Mouse (Mus musculus) E14TG2a.4 (cell line): ENCODE data around the gene Rho.

Experiments used
- H3K27me3 ChIP-seq: 2 replicates; pipeline ENCODE4 v1.6.1; 2014; ENCODE audit warnings: low read length, control low read depth; ENCODE audit not compliant: insufficient read depth
- H3K36me3 ChIP-seq: 2 replicates; pipeline ENCODE4 v1.6.1; 2014; ENCODE audit warnings: low read length, control low read depth; ENCODE audit not compliant: insufficient read depth
- H3K4me1 ChIP-seq: replicated peaks from 2 replicates; pipeline ENCODE4 v1.6.1; 2014; ENCODE audit warnings: low read depth, low read length, control low read depth
- H3K4me3 ChIP-seq: replicated peaks from 2 replicates; pipeline ENCODE4 v1.5.1; 2014; ENCODE audit warnings: mild to moderate bottlenecking, low read length
- H3K9me3 ChIP-seq: 2 replicates; pipeline ENCODE4 v1.6.1; 2014; ENCODE audit warnings: low read length, control low read depth
- CTCF ChIP-seq: conservative IDR thresholded peaks from 2 replicates; pipeline ENCODE4 v1.5.1; 2014; ENCODE audit warnings: low read length
- NANOG ChIP-seq: IDR thresholded peaks from 2 replicates; pipeline ENCODE4 v1.6.1; 2014; ENCODE audit warnings: borderline replicate concordance, low read length, mixed read lengths
- POU5F1 ChIP-seq: IDR thresholded peaks from 2 replicates; pipeline ENCODE4 v1.6.1; 2014; ENCODE audit warnings: low read length, borderline replicate concordance

Gene Rho

DNA sequence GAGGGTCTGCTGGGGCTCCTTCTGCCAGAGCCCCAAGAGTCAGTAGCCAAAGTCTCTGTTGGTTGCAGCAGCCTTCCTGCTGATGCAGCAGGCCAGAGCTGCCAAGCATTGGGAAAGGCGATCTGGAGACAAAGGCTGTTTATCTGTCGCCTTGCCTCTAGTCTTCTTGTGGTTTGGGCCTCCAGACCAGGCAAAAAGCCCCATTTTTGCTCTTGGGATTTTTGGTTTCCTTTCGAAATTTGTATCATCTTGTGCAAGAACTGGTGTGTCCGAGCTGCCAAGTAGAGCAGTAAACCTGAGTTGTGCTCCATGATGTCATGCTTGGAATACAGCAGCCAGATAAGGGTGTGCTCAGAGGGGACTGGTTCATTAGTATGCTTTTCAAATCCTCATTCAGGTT lies 34.4 kb upstream of the Rho start:
- H3K27me3 ChIP-seq = no peaks in the 10 kb centered on the region
- H3K36me3 ChIP-seq = peaks cover 67% of the 10 kb centered on the region
- H3K9me3 ChIP-seq = no peaks in the 10 kb centered on the region
- no peak overlapping the region for H3K4me3 ChIP-seq
- H3K4me1 ChIP-seq = no peaks in the 10 kb centered on the region
- TF ChIP-seq POU5F1 = no peak

- Histone ChIP-seq H3K9me3 (no peaks in the 10 kb centered on the region), H3K27me3 (no peaks in the 10 kb centered on the region)
- no peak for TF ChIP-seq CTCF
- TF ChIP-seq POU5F1 = no peak
- no peak for TF ChIP-seq NANOG
These were observed 33.5 kb upstream of the Rho start for GRCm38 (mm10) chr6:115897926-115898520.

GRCm38 (mm10) chr6:115901062-115901461 lies 30.5 kb upstream of the Rho start:
- Histone ChIP-seq H3K36me3 (peaks cover 61% of the 10 kb centered on the region), H3K4me1 (no peaks in the 10 kb centered on the region), H3K4me3 (no peak overlapping the region), H3K9me3 (no peaks in the 10 kb centered on the region), H3K27me3 (no peaks in the 10 kb centered on the region)
- TF ChIP-seq NANOG = no peak
- peak; percentile 26 for TF ChIP-seq CTCF
- TF ChIP-seq POU5F1 = no peak

More at GRCm38 (mm10) chr6:115897926-115898520, 33.5 kb upstream of the Rho start:
- Histone ChIP-seq H3K4me1 (no peaks in the 10 kb centered on the region), H3K4me3 (no peak overlapping the region), H3K36me3 (peaks cover 68% of the 10 kb centered on the region)

GRCm38 (mm10) chr6:115901489-115901931 lies 30.0 kb upstream of the Rho start:
- TF ChIP-seq CTCF (no peak), POU5F1 (no peak), NANOG (no peak)
- Histone ChIP-seq H3K4me1 (no peaks in the 10 kb centered on the region), H3K9me3 (no peaks in the 10 kb centered on the region), H3K4me3 (no peak overlapping the region), H3K27me3 (no peaks in the 10 kb centered on the region), H3K36me3 (peaks cover 59% of the 10 kb centered on the region)

DNA sequence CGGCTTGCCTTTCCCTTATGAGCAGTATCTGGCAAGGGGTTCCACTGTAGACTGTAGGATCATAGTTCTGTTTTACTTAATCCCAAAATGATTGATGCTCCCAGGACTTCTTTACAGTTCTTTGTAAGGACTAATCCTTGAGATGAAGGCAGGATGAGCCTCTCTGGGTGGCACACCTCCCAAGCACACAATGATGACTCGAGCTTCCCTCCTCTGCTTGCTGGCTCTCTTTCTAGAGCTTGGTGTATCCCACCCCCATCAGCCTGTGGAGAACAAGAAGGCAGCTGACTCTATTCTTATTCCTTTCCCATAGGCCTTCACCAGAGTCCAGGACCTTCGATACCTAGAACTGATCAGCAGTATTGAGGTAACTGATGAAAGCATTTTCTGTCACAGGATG lies 29.0 kb upstream of the Rho start:
- Histone ChIP-seq H3K4me3 (no peak overlapping the region), H3K36me3 (peaks cover 60% of the 10 kb centered on the region), H3K27me3 (no peaks in the 10 kb centered on the region), H3K4me1 (no peaks in the 10 kb centered on the region), H3K9me3 (no peaks in the 10 kb centered on the region)
- TF ChIP-seq POU5F1 (no peak), CTCF (no peak), NANOG (no peak)

DNA sequence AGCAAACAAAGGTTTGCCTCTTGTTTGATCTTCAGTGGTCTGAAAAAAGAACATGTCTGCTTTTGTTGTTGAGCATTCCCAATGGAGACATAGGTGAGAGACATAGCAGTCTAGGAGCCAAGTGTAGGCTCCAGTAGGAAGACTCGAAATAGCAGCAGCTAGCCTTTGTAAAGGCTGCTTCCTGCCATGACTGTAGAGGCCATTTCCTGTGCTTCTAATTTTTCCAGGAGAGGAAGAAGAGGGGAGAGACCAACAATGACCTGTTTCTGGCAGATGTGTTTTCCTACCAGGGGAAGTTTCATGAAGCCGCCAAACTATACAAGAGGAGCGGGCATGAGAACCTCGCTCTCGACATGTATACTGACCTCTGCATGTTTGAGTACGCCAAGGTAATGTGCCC lies 26.0 kb upstream of the Rho start:
- Histone ChIP-seq H3K27me3 (no peaks in the 10 kb centered on the region), H3K9me3 (no peaks in the 10 kb centered on the region), H3K36me3 (peaks cover 45% of the 10 kb centered on the region), H3K4me3 (no peak overlapping the region), H3K4me1 (peaks cover 4% of the 10 kb centered on the region; the same call in 1 of the 2 replicates)
- TF ChIP-seq NANOG (no peak), POU5F1 (no peak), CTCF (no peak)

GRCm38 (mm10) chr6:115906455-115906854 lies 25.1 kb upstream of the Rho start:
- TF ChIP-seq NANOG (no peak), POU5F1 (no peak), CTCF (no peak)
- Histone ChIP-seq H3K4me3 (no peak overlapping the region), H3K4me1 (peaks cover 4% of the 10 kb centered on the region; the same call in 1 of the 2 replicates), H3K9me3 (no peaks in the 10 kb centered on the region), H3K27me3 (no peaks in the 10 kb centered on the region), H3K36me3 (peaks cover 41% of the 10 kb centered on the region)

DNA sequence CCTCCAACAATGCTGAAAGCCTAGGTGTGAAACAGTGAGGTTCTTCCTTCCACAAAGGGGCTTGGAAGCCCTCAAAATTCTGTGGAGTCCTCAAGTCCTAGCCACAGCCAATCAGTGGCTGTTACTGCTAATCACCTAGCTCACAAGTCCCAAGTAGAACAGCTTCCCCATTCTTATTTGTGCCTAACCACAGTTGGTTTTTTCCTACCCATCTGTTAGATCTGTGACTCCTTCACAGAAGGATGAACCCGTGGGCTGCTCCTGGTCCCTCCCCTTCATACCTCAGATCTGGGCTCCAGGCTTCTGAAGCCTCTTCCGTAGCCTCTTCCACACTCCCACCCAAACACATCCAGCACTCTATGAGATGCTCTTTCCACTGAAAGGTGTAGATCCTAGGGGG lies 24.7 kb upstream of the Rho start:
- H3K4me1 ChIP-seq = peaks cover 7% of the 10 kb centered on the region; the same call in 1 of the 2 replicates
- H3K27me3 ChIP-seq = no peaks in the 10 kb centered on the region
- TF ChIP-seq NANOG (no peak), CTCF (no peak), POU5F1 (no peak)
- no peaks in the 10 kb centered on the region for H3K9me3 ChIP-seq
- H3K4me3 ChIP-seq = no peak overlapping the region
- H3K36me3 ChIP-seq = peaks cover 38% of the 10 kb centered on the region

DNA sequence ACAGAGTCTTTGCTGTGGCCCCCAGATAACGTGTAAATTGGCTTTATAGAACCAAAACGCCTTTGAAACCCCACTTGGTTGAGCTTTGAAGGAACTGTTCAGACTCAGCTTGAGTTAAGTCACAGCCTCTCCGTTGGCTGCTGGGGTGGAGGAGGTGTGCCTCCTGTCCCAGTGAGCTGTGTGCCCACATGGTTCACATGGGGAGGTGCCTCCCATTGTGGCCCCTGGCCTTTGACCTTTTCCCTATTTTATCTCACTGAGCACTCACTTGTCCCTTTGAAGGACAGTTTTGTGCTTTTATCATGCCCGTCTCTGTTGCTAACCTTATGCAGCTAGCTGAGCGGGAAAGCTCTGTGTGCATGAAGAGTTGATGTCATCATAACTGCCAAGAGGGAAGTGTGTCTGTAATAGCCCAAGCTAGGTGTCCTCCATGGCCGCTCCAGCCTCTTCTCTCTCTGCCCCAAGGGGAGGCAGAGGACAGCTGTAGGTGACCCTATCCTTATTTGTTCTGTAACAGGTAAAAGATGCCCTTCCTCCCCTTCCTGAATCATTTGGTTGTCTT lies 23.0 kb upstream of the Rho start:
- TF ChIP-seq CTCF = no peak
- TF ChIP-seq POU5F1 = no peak
- TF ChIP-seq NANOG = no peak
- Histone ChIP-seq H3K9me3 (no peaks in the 10 kb centered on the region), H3K4me3 (no peak overlapping the region), H3K4me1 (peaks cover 13% of the 10 kb centered on the region), H3K36me3 (peaks cover 25% of the 10 kb centered on the region), H3K27me3 (no peaks in the 10 kb centered on the region)
